ENCODE assay signal across 1 mouse cellular context in the genomic region with DNA sequence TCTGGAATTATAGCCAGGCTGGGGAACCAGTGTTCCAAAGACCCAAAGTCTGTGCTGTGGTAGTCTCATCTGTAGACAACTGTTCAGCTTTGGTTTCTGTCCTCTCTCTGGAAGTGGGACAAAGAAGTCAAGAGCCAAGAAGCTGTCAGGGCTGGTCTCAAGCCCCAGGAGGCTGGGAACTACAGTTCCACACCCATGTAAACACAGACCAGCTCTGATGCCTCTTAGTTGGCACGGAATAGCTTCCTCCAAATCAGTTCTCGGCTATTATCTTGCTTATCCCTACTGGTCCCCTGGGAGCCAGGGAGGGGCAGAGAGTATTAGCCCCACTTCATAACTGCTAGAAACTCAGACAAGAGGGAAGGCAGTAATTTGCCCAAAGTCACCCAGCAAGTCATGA.
TF ChIP-seq lines count a peak whose summit lies in the region.

No protein-coding gene starts in this region.

TF ChIP-seq in myocyte, 11 proteins besides CTCF, POLR2A, EP300 and RAD21:
- no peak for TF ChIP-seq POLR2AphosphoS2 (IDR thresholded peaks at IDR 0.05; ENCODE audit: insufficient read length, low read depth)
- TF ChIP-seq REST (IDR thresholded peaks at IDR 0.05; ENCODE audit: insufficient read depth, insufficient read length): no peak
- no peak for TF ChIP-seq MYOG (IDR thresholded peaks at IDR 0.05; ENCODE audit: control insufficient read depth in 1 of 3, insufficient read depth in 1 of 3, insufficient read length in 2 of 3, low read depth in 2 of 3)
- no peak for TF ChIP-seq SRF (IDR thresholded peaks at IDR 0.05; ENCODE audit: control insufficient read depth, insufficient read length, low read depth)
- TF ChIP-seq USF1 (IDR thresholded peaks at IDR 0.05; ENCODE audit: low read depth): no peak
- no peak for TF ChIP-seq CEBPB (IDR thresholded peaks at IDR 0.05; ENCODE audit: insufficient read depth, poor library complexity, severe bottlenecking)
- no peak for TF ChIP-seq E2F4 (IDR thresholded peaks at IDR 0.05; ENCODE audit: insufficient read depth)
- TF ChIP-seq MAX (IDR thresholded peaks at IDR 0.05; ENCODE audit: low read depth): no peak
- TF ChIP-seq TCF3 (IDR thresholded peaks at IDR 0.05; ENCODE audit: insufficient read length, low read depth): no peak
- no peak for TF ChIP-seq MYOD1 (IDR thresholded peaks at IDR 0.05; ENCODE audit: control insufficient read depth in 1 of 3, insufficient read length in 2 of 3, low read depth in 2 of 3)
- no peak for TF ChIP-seq TCF12 (IDR thresholded peaks at IDR 0.05; ENCODE audit: insufficient read depth, poor library complexity, severe bottlenecking)
TF ChIP-seq in myocyte: peak in this region for 0.
